Mouse (Mus musculus) layer of hippocampus, adult 2 months (tissue): ENCODE measurements around the gene S100a11. TPM values are rescaled to one million over a fixed set of nuclear protein-coding genes. Genes with fewer than 3 reads are reported as not detected.
A peak's percentile ranks its signal among the peaks of the same experiment; 100 is the strongest.

Source experiments
- DNase-seq, 2 experiments: peaks; one replicate each; pipeline ENCODE4 v3.0.0; 2022; ENCODE audit warnings: low spot score in 2 of 2
- H3K27ac ChIP-seq: fragments of 200-600 bp; 2 replicates; pipeline ENCODE4 v1.8.1; 2022
- H3K4me3 ChIP-seq: fragments of 200-600 bp; 2 replicates; pipeline ENCODE4 v1.8.1; 2022; ENCODE audit warnings: mild to moderate bottlenecking
- CTCF ChIP-seq: fragments of 200-600 bp; conservative IDR thresholded peaks from 2 replicates; pipeline ENCODE4 v1.8.1; 2022; ENCODE audit warnings: antibody characterized with exemption, mild to moderate bottlenecking, moderate library complexity
- total RNA-seq, 2 experiments: library from RNA; stranded (reverse); gene quantifications; 2 replicates each; pipeline ENCODE4 v1.2.3; 2021

Gene S100a11
- total RNA-seq, 2 experiments from 2014 or later = 6.8 to 7.4 TPM

- Histone ChIP-seq H3K4me3 (no peak overlapping the region), H3K27ac (no peak overlapping the region)
- no peak for TF ChIP-seq CTCF
- DNase-seq = no peak
These were observed 13.4 kb upstream of the S100a11 start for GRCm38 (mm10) chr3:93506881-93507325.

- DNase-seq = no peak
- Histone ChIP-seq H3K27ac (no peak overlapping the region), H3K4me3 (no peak overlapping the region)
- TF ChIP-seq CTCF = no peak
These were observed 11.0 kb upstream of the S100a11 start for GRCm38 (mm10) chr3:93509301-93509700.

DNA sequence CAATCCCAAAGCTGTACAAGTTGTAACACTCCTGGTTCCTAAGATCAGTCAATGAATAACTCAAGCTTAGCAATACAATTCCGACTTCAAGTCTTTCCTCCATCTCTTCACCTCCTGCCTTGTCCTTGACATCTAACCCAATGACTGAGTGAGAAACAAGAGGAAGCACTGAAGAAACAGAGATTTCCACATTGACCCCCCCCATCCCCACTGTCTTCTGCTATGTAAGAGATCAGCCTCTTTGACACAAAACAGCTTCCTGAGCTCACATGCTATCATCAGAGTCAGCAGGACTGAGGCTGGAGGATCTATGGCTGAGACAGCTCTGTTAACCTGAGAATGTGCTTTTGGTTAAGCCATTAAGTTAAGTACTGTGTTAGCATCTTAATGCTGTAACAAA, 9.3 kb upstream of the S100a11 start:
- Histone ChIP-seq H3K27ac (no peak overlapping the region), H3K4me3 (no peak overlapping the region)
- no peak for DNase-seq
- no peak for TF ChIP-seq CTCF

GRCm38 (mm10) chr3:93511801-93512200, 8.5 kb upstream of the S100a11 start:
- TF ChIP-seq CTCF = no peak
- no peak for DNase-seq
- no peak overlapping the region for H3K27ac ChIP-seq
- no peak overlapping the region for H3K4me3 ChIP-seq

DNA sequence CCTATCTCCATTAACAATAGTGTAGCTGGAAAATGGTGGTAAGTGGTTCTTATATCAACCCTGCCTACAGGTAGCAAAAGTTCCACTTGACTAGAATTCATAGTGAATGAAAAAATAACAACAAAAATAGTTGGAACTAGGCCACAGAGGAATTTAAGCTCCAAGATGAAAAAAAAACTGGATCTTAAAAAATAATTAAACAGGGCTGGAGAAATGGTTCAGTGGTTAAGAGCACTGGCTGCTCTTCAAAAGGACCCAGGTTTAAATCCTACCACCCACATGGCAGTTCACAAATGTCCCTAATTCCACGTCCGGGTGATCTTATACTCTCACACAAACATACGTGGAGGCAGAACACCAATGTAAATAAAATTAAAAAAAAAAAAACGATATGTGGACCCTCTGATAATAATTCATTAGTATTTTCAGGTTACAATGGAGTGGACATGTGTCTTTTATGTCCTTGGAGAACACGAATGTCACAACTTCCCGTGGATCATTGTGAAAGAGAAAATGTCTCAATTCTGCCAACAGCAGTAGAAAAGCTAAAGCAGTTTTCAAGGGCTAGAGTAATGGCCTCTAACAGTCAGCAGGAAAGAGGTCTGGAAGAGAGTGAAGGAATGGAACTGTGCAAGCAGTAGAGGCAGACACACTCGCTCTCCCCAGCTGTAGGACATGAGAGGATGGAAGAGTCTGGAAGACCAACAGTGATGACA, 7.7 kb upstream of the S100a11 start:
- H3K4me3 ChIP-seq = no peak overlapping the region
- no peak for DNase-seq
- TF ChIP-seq CTCF = no peak
- no peak overlapping the region for H3K27ac ChIP-seq

DNA sequence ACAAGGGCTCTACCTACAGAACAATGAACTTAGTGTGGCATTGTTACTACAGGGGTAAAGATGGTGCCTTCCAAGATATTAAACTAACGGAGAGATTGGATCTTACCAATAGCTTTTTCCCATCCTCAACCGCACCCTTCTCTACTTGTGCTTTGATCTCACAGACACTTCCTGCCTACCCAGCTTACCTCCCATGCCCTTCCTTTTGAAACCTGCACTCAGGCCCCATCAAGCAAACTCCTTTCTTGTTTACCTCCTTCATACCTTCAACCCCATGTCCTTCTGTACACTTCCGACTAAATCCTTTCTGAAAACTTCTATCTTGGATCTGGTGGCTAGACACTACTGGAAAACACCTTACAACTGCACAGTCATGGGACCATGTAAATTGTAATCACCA, 5.7 kb upstream of the S100a11 start:
- Histone ChIP-seq H3K4me3 (no peak overlapping the region), H3K27ac (no peak overlapping the region)
- DNase-seq = no peak
- no peak for TF ChIP-seq CTCF

- DNase-seq = no peak
- Histone ChIP-seq H3K4me3 (no peak overlapping the region), H3K27ac (no peak overlapping the region)
These were observed 2.9 kb upstream of the S100a11 start for GRCm38 (mm10) chr3:93517343-93517742.

GRCm38 (mm10) chr3:93519856-93520329, 395 bp upstream of the S100a11 start:
- Histone ChIP-seq H3K27ac (no peak overlapping the region), H3K4me3 (no peak overlapping the region)
- DNase-seq = no peak
- no peak for TF ChIP-seq CTCF

More at GRCm38 (mm10) chr3:93517343-93517742, 2.9 kb upstream of the S100a11 start:
- no peak for TF ChIP-seq CTCF

DNA sequence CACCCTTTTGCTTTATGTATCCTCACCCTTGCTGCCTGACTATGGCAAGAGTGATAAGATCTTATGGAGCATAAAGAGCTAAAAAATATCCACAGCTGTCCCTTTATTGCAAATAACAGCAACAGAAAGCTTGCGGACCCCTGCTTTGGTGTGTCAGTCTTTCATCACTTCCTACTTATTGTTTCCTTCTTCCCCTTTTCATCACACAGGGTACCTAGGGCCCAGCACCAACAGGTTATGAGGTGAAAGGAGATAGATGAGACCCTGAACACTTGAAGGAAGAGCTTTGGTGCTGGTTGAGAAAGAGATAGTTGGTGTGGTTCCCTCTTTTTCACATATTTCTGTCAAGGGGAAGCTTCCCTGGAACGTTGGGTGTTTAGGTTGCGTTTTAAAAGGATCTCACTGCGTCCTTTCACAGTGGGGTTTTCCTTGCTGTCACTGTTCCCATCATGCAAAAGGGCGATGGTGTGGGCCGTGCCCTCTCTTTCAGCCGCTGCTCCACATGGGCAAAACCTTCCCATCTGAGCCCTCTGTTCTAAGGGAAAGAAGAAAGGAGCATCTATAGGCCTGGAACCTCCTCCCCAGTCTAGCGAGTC, 1.3 kb downstream of the S100a11 start:
- no peak for TF ChIP-seq CTCF
- H3K27ac ChIP-seq = no peak overlapping the region
- H3K4me3 ChIP-seq = no peak overlapping the region
- no peak for DNase-seq

- no peak overlapping the region for H3K27ac ChIP-seq
- TF ChIP-seq CTCF = peak; percentile 95
- H3K4me3 ChIP-seq = no peak overlapping the region
- peak; percentile 52 to 72 for DNase-seq
These were observed 2.3 kb downstream of the S100a11 start for GRCm38 (mm10) chr3:93522611-93523010.

GRCm38 (mm10) chr3:93527300-93527699, 7.0 kb downstream of the S100a11 start:
- H3K4me3 ChIP-seq = no peak overlapping the region
- no peak for TF ChIP-seq CTCF
- H3K27ac ChIP-seq = no peak overlapping the region
- no peak for DNase-seq

DNA sequence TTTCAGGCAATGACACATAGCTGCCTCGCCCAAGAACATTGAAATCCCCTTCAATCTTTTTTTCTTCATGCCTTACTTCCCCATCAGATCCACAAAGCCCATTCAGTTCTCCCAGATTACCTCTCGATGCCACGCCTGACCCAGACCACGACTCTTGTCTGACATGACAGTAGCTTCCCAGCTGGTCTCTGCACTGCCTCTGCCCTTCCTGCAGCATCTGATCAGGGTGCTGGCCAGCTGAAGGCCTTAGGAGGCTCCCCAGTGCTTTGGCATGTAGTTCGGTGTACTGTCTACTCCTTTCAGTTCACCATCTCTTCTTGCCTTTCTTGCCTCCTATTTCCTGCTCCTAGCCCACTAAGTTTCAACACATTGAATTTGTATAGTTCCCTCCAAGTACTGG, 8.5 kb downstream of the S100a11 start:
- H3K27ac ChIP-seq = no peak overlapping the region
- no peak overlapping the region for H3K4me3 ChIP-seq
- TF ChIP-seq CTCF = no peak
- DNase-seq = no peak

GRCm38 (mm10) chr3:93537068-93537576, 16.8 kb downstream of the S100a11 start:
- Histone ChIP-seq H3K27ac (no peak overlapping the region), H3K4me3 (no peak overlapping the region)
- TF ChIP-seq CTCF = no peak
- DNase-seq = no peak

DNA sequence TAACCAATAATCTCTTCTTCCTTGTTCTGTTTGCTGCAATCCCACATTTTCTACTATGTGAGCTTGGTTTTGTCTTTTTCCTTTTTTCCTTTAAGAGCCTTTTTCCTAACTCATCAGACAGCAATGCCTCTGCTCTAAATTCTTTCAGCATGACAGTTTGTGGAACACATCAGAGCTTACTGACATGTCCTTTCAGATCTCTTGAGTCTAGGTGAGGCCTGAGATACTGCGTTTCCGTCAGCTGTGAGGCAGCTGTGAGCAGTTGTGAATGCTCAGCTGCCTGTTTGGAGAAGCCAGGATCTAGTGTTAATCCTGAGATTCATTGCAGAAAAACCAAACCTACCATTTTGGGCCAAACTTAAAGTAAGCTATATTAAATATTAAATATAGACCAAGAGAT, 18.2 kb downstream of the S100a11 start:
- TF ChIP-seq CTCF = no peak
- DNase-seq = no peak
- no peak overlapping the region for H3K4me3 ChIP-seq
- no peak overlapping the region for H3K27ac ChIP-seq
